Mouse (Mus musculus): ENCODE data around the gene Ppp1r1c. TPM values are rescaled to one million over a fixed set of nuclear protein-coding genes. Genes with fewer than 3 reads are reported as not detected.

Gene Ppp1r1c
- polyA plus RNA-seq, 1 experiment from 2014 or later: 0.95 TPM

DNA sequence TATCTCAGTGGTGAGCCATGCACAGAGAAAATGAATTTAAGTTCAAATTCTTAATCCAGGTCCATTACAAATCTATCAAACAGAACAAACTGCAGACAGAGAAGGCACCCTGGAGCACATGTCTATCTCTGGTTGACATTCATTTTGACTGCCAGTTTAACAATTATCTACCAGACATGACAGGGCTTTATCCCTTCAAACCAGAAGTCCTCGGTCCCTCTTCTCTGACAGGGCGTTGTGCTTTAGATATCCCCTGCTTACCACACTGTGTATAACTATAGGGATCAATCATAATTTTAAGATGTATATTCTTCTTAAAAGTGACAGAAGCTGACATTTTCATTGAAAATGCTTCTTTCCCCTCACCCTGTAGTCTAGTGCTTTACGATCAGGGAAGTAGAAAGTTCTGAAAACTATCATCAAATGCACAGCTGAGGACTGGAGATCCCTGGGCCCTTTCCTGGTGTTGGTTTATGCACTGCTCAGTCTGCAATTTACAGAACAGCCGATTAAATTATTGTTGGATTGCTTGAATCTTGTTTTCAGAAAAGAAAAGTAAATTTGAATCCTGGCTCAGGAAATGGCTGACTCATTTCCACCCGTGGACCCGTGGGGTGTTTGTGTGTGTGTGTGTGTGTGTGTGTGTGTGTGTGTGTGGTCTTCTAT is 55.3 kb downstream of the Ppp1r1c start:
- WGBS: 87% methylated on average over 6 of the region's 6 CpGs
- Histone ChIP-seq H3K4me3 (no peak overlapping the region), H3K36me3 (no peaks in the 10 kb centered on the region), H3K27ac (replicated peaks) (no peak overlapping the region), H3K27me3 (ENCODE audit: low read depth, poor library complexity, severe bottlenecking) (no peaks in the 10 kb centered on the region), H3K9me3 (replicated peaks) (no peaks in the 10 kb centered on the region), H3K4me1 (no peaks in the 10 kb centered on the region)
- no peak for DNase-seq (ENCODE audit: low spot score)

GRCm38 (mm10) chr2:79765032-79765431 is 57.5 kb downstream of the Ppp1r1c start:
- no peaks in the 10 kb centered on the region for H3K9me3 ChIP-seq (replicated peaks)
- DNase-seq (ENCODE audit: low spot score): no peak
- no peaks in the 10 kb centered on the region for H3K36me3 ChIP-seq
- WGBS: 85% methylated on average over 3 of the region's 3 CpGs
- H3K4me1 ChIP-seq: no peaks in the 10 kb centered on the region
- no peaks in the 10 kb centered on the region for H3K27me3 ChIP-seq (ENCODE audit: low read depth, poor library complexity, severe bottlenecking)
- H3K27ac ChIP-seq (replicated peaks): no peak overlapping the region
- H3K4me3 ChIP-seq: no peak overlapping the region

GRCm38 (mm10) chr2:79765723-79766122 is 58.1 kb downstream of the Ppp1r1c start:
- peaks cover 5% of the 10 kb centered on the region; the same call in 1 of the 2 replicates for H3K4me1 ChIP-seq
- no peak overlapping the region for H3K4me3 ChIP-seq
- no peaks in the 10 kb centered on the region for H3K9me3 ChIP-seq (replicated peaks)
- no peak for DNase-seq (ENCODE audit: low spot score)
- H3K27me3 ChIP-seq (ENCODE audit: low read depth, poor library complexity, severe bottlenecking): no peaks in the 10 kb centered on the region
- H3K36me3 ChIP-seq: no peaks in the 10 kb centered on the region
- no peak overlapping the region for H3K27ac ChIP-seq (replicated peaks)
- 87% methylated on average over 7 of the region's 7 CpGs for WGBS

DNA sequence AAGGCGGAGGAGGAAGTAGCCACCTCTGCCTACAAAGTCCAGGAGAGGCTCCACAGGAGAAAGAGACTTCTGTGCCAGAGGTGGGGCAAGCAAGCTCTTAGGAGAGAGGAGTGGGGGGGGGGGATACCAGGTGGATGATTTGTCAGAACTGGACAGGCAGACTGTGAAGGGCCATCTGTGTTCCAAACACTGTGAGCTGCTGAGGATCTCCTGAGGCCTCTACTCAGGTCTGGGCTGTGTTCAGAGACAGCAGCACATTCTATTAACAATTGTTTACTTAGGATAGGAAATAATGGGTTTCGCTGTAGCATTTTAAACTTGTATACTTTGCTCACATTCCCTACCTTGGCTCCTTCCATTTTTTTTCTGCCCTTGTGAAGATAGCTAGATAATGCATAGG is 61.0 kb downstream of the Ppp1r1c start:
- Histone ChIP-seq H3K4me1 (peaks cover 5% of the 10 kb centered on the region; the same call in 1 of the 2 replicates), H3K36me3 (no peaks in the 10 kb centered on the region), H3K27ac (replicated peaks) (no peak overlapping the region), H3K4me3 (no peak overlapping the region), H3K27me3 (ENCODE audit: low read depth, poor library complexity, severe bottlenecking) (no peaks in the 10 kb centered on the region), H3K9me3 (replicated peaks) (no peaks in the 10 kb centered on the region)
- WGBS: 92% methylated on average over 2 of the region's 2 CpGs
- no peak for DNase-seq (ENCODE audit: low spot score)

GRCm38 (mm10) chr2:79770307-79770706 is 62.7 kb downstream of the Ppp1r1c start:
- Histone ChIP-seq H3K36me3 (no peaks in the 10 kb centered on the region), H3K4me1 (peaks cover 5% of the 10 kb centered on the region; the same call in 1 of the 2 replicates), H3K9me3 (replicated peaks) (no peaks in the 10 kb centered on the region), H3K4me3 (no peak overlapping the region), H3K27ac (replicated peaks) (no peak overlapping the region), H3K27me3 (ENCODE audit: low read depth, poor library complexity, severe bottlenecking) (no peaks in the 10 kb centered on the region)
- DNase-seq (ENCODE audit: low spot score): no peak
- WGBS: 67% methylated on average over 3 of the region's 3 CpGs

DNA sequence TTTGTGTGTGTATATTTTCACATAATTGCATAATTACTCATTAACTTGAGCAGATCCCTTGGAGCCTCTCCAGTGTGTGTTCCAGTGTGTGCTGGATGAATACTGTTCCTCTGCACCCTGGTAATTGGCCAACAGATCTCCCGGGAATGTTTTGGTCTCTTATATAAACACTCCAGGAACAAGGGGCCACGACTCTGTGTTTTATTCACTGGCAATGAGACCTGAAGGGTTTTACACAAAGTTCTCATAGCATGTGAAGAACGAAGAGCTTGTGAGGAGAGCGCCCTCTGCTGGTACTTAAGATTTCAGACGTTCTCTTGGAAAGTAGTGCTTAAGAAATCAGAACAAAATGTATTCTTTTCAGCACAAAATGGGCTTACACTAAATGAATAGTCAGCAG is 66.8 kb downstream of the Ppp1r1c start:
- no peak overlapping the region for H3K4me3 ChIP-seq
- peak; percentile 52 for DNase-seq (ENCODE audit: low spot score)
- H3K27ac ChIP-seq (replicated peaks): no peak overlapping the region
- no peaks in the 10 kb centered on the region for H3K27me3 ChIP-seq (ENCODE audit: low read depth, poor library complexity, severe bottlenecking)
- peaks cover 5% of the 10 kb centered on the region; the same call in 1 of the 2 replicates for H3K4me1 ChIP-seq
- H3K9me3 ChIP-seq (replicated peaks): no peaks in the 10 kb centered on the region
- 7% methylated on average over 5 of the region's 5 CpGs for WGBS
- H3K36me3 ChIP-seq: no peaks in the 10 kb centered on the region

GRCm38 (mm10) chr2:79777801-79778200 is 70.2 kb downstream of the Ppp1r1c start:
- Histone ChIP-seq H3K9me3 (replicated peaks) (no peaks in the 10 kb centered on the region), H3K27me3 (ENCODE audit: low read depth, poor library complexity, severe bottlenecking) (no peaks in the 10 kb centered on the region), H3K36me3 (no peaks in the 10 kb centered on the region), H3K27ac (replicated peaks) (no peak overlapping the region), H3K4me1 (no peaks in the 10 kb centered on the region), H3K4me3 (no peak overlapping the region)
- 68% methylated on average over 2 of the region's 2 CpGs for WGBS
- DNase-seq (ENCODE audit: low spot score): no peak

DNA sequence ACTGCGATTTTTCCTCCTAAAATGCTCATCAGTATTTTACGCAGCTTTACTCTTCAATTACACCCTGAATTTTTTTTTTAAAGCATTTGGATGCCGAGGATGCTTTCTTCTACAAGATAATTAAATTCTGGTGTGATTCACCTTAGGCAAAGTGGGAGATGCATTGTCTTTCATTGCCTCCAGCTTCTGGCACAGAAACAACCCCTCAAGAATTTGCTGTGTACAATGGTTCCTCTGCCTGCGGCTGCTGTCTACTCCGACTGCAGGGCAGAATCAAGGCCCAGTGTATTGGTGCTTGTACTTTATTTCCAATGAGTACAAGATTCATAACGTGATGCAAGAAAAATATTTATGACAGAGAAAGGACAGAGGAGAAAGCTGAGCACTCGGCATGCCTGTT is 73.2 kb downstream of the Ppp1r1c start:
- H3K4me3 ChIP-seq: no peak overlapping the region
- no peaks in the 10 kb centered on the region for H3K4me1 ChIP-seq
- no peak for DNase-seq (ENCODE audit: low spot score)
- H3K27me3 ChIP-seq (ENCODE audit: low read depth, poor library complexity, severe bottlenecking): no peaks in the 10 kb centered on the region
- no peak overlapping the region for H3K27ac ChIP-seq (replicated peaks)
- H3K36me3 ChIP-seq: no peaks in the 10 kb centered on the region
- H3K9me3 ChIP-seq (replicated peaks): no peaks in the 10 kb centered on the region
- WGBS: 82% methylated on average over 7 of the region's 7 CpGs

- WGBS: 64% methylated on average over 8 of the region's 8 CpGs
- no peaks in the 10 kb centered on the region for H3K36me3 ChIP-seq
- H3K4me1 ChIP-seq: no peaks in the 10 kb centered on the region
- H3K27ac ChIP-seq (replicated peaks): no peak overlapping the region
- no peak overlapping the region for H3K4me3 ChIP-seq
- H3K27me3 ChIP-seq (ENCODE audit: low read depth, poor library complexity, severe bottlenecking): no peaks in the 10 kb centered on the region
- no peaks in the 10 kb centered on the region for H3K9me3 ChIP-seq (replicated peaks)
- no peak for DNase-seq (ENCODE audit: low spot score)
These were observed 78.1 kb downstream of the Ppp1r1c start for GRCm38 (mm10) chr2:79785541-79786134.

DNA sequence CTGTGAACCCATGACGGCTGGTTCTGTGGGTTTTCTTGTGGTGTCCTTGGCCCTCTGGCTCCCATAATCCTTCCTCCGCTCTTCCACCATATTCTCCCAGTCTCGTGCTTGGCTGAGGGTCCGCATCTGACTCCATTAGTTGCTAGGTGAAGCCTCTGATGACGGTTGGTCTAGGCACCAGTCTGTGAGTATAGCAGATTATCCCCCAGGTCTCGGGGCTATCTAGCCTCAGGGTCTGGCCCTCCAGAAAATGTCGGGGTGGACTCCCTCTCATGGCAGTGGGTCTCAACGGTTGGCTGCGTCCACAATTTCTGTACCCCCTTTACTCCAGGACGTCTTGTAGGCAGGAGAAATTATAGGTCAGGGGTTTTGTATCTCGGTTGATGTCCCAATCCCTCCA is 78.9 kb downstream of the Ppp1r1c start:
- DNase-seq (ENCODE audit: low spot score): no peak
- H3K36me3 ChIP-seq: no peaks in the 10 kb centered on the region
- no peaks in the 10 kb centered on the region for H3K4me1 ChIP-seq
- 90% methylated on average over 11 of the region's 11 CpGs for WGBS
- H3K27me3 ChIP-seq (ENCODE audit: low read depth, poor library complexity, severe bottlenecking): no peaks in the 10 kb centered on the region
- no peak overlapping the region for H3K27ac ChIP-seq (replicated peaks)
- H3K4me3 ChIP-seq: no peak overlapping the region
- H3K9me3 ChIP-seq (replicated peaks): no peaks in the 10 kb centered on the region

DNA sequence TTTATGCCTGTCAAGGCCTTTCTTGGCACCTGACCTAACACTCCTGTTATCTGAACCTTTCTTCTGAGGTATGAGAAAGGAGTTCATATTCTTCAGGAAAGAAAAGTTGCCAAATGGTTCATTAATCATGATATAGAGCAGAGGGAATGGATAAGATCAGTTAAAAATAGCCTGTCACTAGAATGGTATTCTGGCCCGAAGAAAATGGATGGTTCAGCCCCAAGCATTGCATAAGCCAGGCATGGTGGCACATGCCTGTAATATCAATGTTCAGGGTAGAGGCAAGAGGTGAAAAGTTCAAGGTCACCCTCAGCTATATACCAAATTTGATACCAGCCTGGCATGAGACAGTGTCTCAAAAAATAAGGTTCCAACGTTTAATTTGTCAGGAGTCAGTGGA is 85.6 kb downstream of the Ppp1r1c start:
- no peak for DNase-seq (ENCODE audit: low spot score)
- Histone ChIP-seq H3K27ac (replicated peaks) (no peak overlapping the region), H3K36me3 (no peaks in the 10 kb centered on the region), H3K4me1 (peaks cover 7% of the 10 kb centered on the region; the same call in 1 of the 2 replicates), H3K4me3 (no peak overlapping the region), H3K27me3 (ENCODE audit: low read depth, poor library complexity, severe bottlenecking) (no peaks in the 10 kb centered on the region), H3K9me3 (replicated peaks) (no peaks in the 10 kb centered on the region)
- 96% methylated on average over 2 of the region's 2 CpGs for WGBS

- Histone ChIP-seq H3K27me3 (ENCODE audit: low read depth, poor library complexity, severe bottlenecking) (no peaks in the 10 kb centered on the region), H3K9me3 (replicated peaks) (no peaks in the 10 kb centered on the region), H3K4me1 (peaks cover 31% of the 10 kb centered on the region), H3K4me3 (no peak overlapping the region), H3K27ac (replicated peaks) (peak overlapping the region; percentile 49; the same call in 1 of the 2 replicates), H3K36me3 (no peaks in the 10 kb centered on the region)
- no peak for DNase-seq (ENCODE audit: low spot score)
- 68% methylated on average over 2 of the region's 2 CpGs for WGBS
These were observed 89.9 kb downstream of the Ppp1r1c start for GRCm38 (mm10) chr2:79797444-79797843.

DNA sequence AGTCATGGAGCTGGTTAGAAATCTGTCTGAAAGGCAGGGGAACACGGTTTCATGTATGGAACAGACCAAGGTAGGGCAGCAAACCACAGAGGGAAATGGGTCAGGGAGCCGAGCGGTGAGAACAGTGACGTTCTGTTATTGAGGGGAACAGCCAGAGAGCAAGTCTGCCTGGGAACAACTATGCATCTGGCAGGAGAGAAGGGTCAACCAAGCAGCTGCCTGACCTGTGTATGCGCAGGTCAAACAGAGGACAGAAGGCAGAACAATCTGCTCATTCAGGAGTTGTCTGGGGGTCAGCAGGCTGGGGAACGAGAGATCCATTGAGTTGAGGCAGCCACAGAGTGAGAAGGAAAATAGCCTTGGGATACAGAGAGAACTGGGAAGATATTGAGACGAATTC is 91.0 kb downstream of the Ppp1r1c start:
- H3K4me1 ChIP-seq: peaks cover 31% of the 10 kb centered on the region
- WGBS: 33% methylated on average over 7 of the region's 7 CpGs
- H3K36me3 ChIP-seq: no peaks in the 10 kb centered on the region
- 0 out of 2 replicates have a peak overlapping the region, but pooled peaks have one; percentile 42 for H3K27ac ChIP-seq (replicated peaks)
- no peak overlapping the region for H3K4me3 ChIP-seq
- H3K9me3 ChIP-seq (replicated peaks): no peaks in the 10 kb centered on the region
- H3K27me3 ChIP-seq (ENCODE audit: low read depth, poor library complexity, severe bottlenecking): no peaks in the 10 kb centered on the region
- DNase-seq (ENCODE audit: low spot score): peak; percentile 67
